Mouse (Mus musculus) heart, postnatal 0 days (tissue): Measurements from ENCODE around the gene Ntf3. TPM values are rescaled to one million over a fixed set of nuclear protein-coding genes. Genes with fewer than 3 reads are reported as not detected.

ENCODE experiments used
- ATAC-seq: fragments of 200-750 bp; cut with Nextera tagmentation; 2 replicates; pipeline ENCODE4 v1.8.0; 2017; ENCODE audit warnings: low read depth, moderate number of reproducible peaks, moderate library complexity; ENCODE audit not compliant: insufficient read depth
- DNase-seq: peaks from one replicate; pipeline ENCODE4 v3.0.0-alpha.2; 2016; ENCODE audit warnings: low spot score
- H3K27ac ChIP-seq: fragments of 300-500 bp; sonication (generic); 2 replicates; pipeline ENCODE4 v1.5.1; 2014; ENCODE audit warnings: low read depth, mild to moderate bottlenecking
- H3K27me3 ChIP-seq: fragments of 300-500 bp; sonication (generic); 2 replicates; pipeline ENCODE4 v1.6.1; 2014; ENCODE audit warnings: low read length, mixed read lengths; ENCODE audit not compliant: control insufficient read depth, insufficient read depth
- H3K36me3 ChIP-seq: fragments of 300-500 bp; sonication (generic); replicated peaks from 2 replicates; pipeline ENCODE4 v1.6.1; 2014; ENCODE audit warnings: low read length, mixed read lengths; ENCODE audit not compliant: control insufficient read depth, insufficient read depth
- H3K4me1 ChIP-seq: fragments of 300-500 bp; sonication (generic); 2 replicates; pipeline ENCODE4 v1.6.1; 2014; ENCODE audit warnings: antibody characterized with exemption; ENCODE audit not compliant: control insufficient read depth, insufficient read depth
- H3K4me2 ChIP-seq: fragments of 300-500 bp; sonication (generic); 2 replicates; pipeline ENCODE4 v1.6.1; 2014; ENCODE audit warnings: low read depth, mild to moderate bottlenecking, low read length, moderate library complexity
- H3K4me3 ChIP-seq: fragments of 300-500 bp; sonication (generic); 2 replicates; pipeline ENCODE4 v1.5.1; 2014; ENCODE audit warnings: low read depth, low read length
- H3K9ac ChIP-seq: fragments of 300-500 bp; sonication (generic); replicated peaks from 2 replicates; pipeline ENCODE4 v1.6.1; 2014; ENCODE audit warnings: low read depth, low read length, mixed read lengths
- H3K9me3 ChIP-seq: fragments of 300-500 bp; sonication (generic); replicated peaks from 2 replicates; pipeline ENCODE4 v1.6.1; 2016; ENCODE audit warnings: low read length; ENCODE audit not compliant: control insufficient read depth
- CTCF ChIP-seq: IDR thresholded peaks from 2 replicates; pipeline ENCODE4 v1.5.1; 2016; ENCODE audit warnings: antibody characterized with exemption, control low read depth, low read depth
- EP300 ChIP-seq: IDR thresholded peaks from 2 replicates; pipeline ENCODE4 v1.6.1; 2016; ENCODE audit warnings: antibody characterized with exemption, low read depth
- WGBS: fragments of 180-500 bp; shearing (Covaris S2); extraction: QIAGEN DNeasy Blood & Tissue Kit; methylation state at CpG from one replicate; pipeline ENCODE4 v1.1.7; 2014; 5-methylcytosine and 5-hydroxymethylcytosine counted together
- polyA plus RNA-seq: library from polyadenylated mRNA; unstranded; fragments of >200 nt; fragmentation: Nextera tagmentation; extraction: Ambion mirVana; gene quantifications from 2 replicates; pipeline ENCODE4 v1.2.1, GENCODE M21; 2015
- total RNA-seq: library from RNA; depleted of rRNA; stranded (reverse); fragments of >200 nt; gene quantifications from 2 replicates; pipeline ENCODE4 v1.2.3, GENCODE M21; 2014; ENCODE audit warnings: low replicate concordance

Gene Ntf3
- total and polyA plus RNA-seq, 2 experiments from 2014 or later, result 5.2 to 5.5 TPM

DNA sequence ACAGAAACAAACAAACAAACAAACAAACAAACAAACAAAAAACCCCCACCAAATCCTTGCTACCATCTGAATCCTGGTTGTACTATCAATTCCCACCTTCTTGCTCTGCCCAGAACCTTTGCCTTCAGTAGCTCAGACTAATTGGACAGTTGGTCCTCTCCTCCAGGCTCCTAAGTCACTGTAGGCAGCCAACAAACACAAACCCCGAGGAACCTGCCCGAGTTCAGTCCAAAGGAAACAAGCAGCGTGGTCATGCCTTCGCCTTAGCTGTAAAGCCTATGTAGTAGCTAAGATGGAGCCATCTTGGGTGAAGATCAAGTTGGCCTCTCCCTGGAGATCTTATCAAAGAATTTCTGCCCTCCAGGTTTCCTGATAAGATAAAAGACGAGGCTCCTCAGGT lies 113.6 kb downstream of the Ntf3 start:
- Histone ChIP-seq H3K4me2 (no peak overlapping the region), H3K9me3 (no peaks in the 10 kb centered on the region), H3K9ac (no peak overlapping the region), H3K27ac (no peak overlapping the region), H3K4me3 (no peak overlapping the region), H3K4me1 (no peaks in the 10 kb centered on the region), H3K27me3 (no peaks in the 10 kb centered on the region), H3K36me3 (no peaks in the 10 kb centered on the region)
- no peak for ATAC-seq
- WGBS, result 71% methylated on average over 5 of the region's 5 CpGs
- TF ChIP-seq EP300 (no peak), CTCF (no peak)
- DNase-seq, result no peak
